Mouse (Mus musculus) limb, embryonic 15.5 days (tissue): Measurements from ENCODE around the gene Napb. TPM values are rescaled to one million over a fixed set of nuclear protein-coding genes. Genes with fewer than 3 reads are reported as not detected.

Experiments
- ATAC-seq: fragments of 200-750 bp; cut with Nextera tagmentation; 2 replicates; pipeline ENCODE4 v1.8.0; 2017; ENCODE audit warnings: low read depth, moderate TSS enrichment; ENCODE audit not compliant: insufficient number of reproducible peaks, low FRiP score, low TSS enrichment
- H3K27ac ChIP-seq: fragments of 300-500 bp; sonication (generic); 2 replicates; pipeline ENCODE4 v1.5.1; 2015; ENCODE audit warnings: moderate library complexity, mild to moderate bottlenecking, inconsistent platforms
- H3K27me3 ChIP-seq: fragments of 300-500 bp; sonication (generic); 2 replicates; pipeline ENCODE4 v1.6.1; 2015; ENCODE audit warnings: inconsistent platforms
- H3K36me3 ChIP-seq: fragments of 300-500 bp; sonication (generic); 2 replicates; pipeline ENCODE4 v1.6.1; 2015; ENCODE audit warnings: inconsistent platforms
- H3K4me1 ChIP-seq: fragments of 300-500 bp; sonication (generic); 2 replicates; pipeline ENCODE4 v1.6.1; 2015; ENCODE audit warnings: inconsistent platforms
- H3K4me2 ChIP-seq: fragments of 300-500 bp; sonication (generic); 2 replicates; pipeline ENCODE4 v1.6.1; 2015; ENCODE audit warnings: mild to moderate bottlenecking, inconsistent platforms
- H3K4me3 ChIP-seq: fragments of 300-500 bp; sonication (generic); 2 replicates; pipeline ENCODE4 v1.5.1; 2015; ENCODE audit warnings: mild to moderate bottlenecking, inconsistent platforms
- H3K9ac ChIP-seq: fragments of 300-500 bp; sonication (generic); 2 replicates; pipeline ENCODE4 v1.6.1; 2015; ENCODE audit warnings: inconsistent platforms
- H3K9me3 ChIP-seq: fragments of 300-500 bp; sonication (generic); 2 replicates; pipeline ENCODE4 v1.6.1; 2016; ENCODE audit warnings: inconsistent platforms
- WGBS: fragments of 180-500 bp; shearing (Covaris S2); methylation state at CpG from one replicate; pipeline ENCODE4 v1.1.7; 2015; 5-methylcytosine and 5-hydroxymethylcytosine counted together
- polyA plus RNA-seq: library from polyadenylated mRNA; unstranded; fragments of >200 nt; fragmentation: Nextera tagmentation; extraction: Ambion mirVana; gene quantifications from 2 replicates; pipeline ENCODE4 v1.2.1, GENCODE M21; 2015

Gene Napb
- polyA plus RNA-seq, 1 experiment from 2014 or later = 3.3 TPM

GRCm38 (mm10) chr2:148684972-148685371 is 47.3 kb downstream of the Napb start:
- Histone ChIP-seq H3K4me3 (no peak overlapping the region), H3K4me1 (peaks cover 11% of the 10 kb centered on the region), H3K9ac (no peak overlapping the region), H3K9me3 (no peaks in the 10 kb centered on the region), H3K27ac (no peak overlapping the region), H3K36me3 (peaks cover 50% of the 10 kb centered on the region), H3K27me3 (no peaks in the 10 kb centered on the region), H3K4me2 (no peak overlapping the region)
- ATAC-seq = no peak
- 92% methylated on average over 2 of the region's 2 CpGs for WGBS

GRCm38 (mm10) chr2:148683031-148683430 is 49.2 kb downstream of the Napb start:
- no peaks in the 10 kb centered on the region for H3K9me3 ChIP-seq
- H3K4me3 ChIP-seq = no peak overlapping the region
- H3K9ac ChIP-seq = no peak overlapping the region
- H3K4me1 ChIP-seq = peaks cover 25% of the 10 kb centered on the region
- H3K36me3 ChIP-seq = peaks cover 39% of the 10 kb centered on the region
- no peak overlapping the region for H3K27ac ChIP-seq
- 87% methylated on average over 1 of the region's 1 CpGs for whole genome bisulfite sequencing
- no peaks in the 10 kb centered on the region for H3K27me3 ChIP-seq
- ATAC-seq = no peak
- no peak overlapping the region for H3K4me2 ChIP-seq

- peak overlapping the region; percentile 76 for H3K4me3 ChIP-seq
- H3K4me1 ChIP-seq = peaks cover 35% of the 10 kb centered on the region
- ATAC-seq = peak; percentile 17
- 7% methylated on average over 17 of the region's 17 CpGs for WGBS
- peak overlapping the region; percentile 78 for H3K9ac ChIP-seq
- H3K27me3 ChIP-seq = no peaks in the 10 kb centered on the region
- peak overlapping the region; percentile 84 for H3K4me2 ChIP-seq
- H3K27ac ChIP-seq = peak overlapping the region; percentile 81
- H3K9me3 ChIP-seq = no peaks in the 10 kb centered on the region
- H3K36me3 ChIP-seq = peaks cover 35% of the 10 kb centered on the region
Measured at GRCm38 (mm10) chr2:148681461-148681891, 50.8 kb downstream of the Napb start.

- Histone ChIP-seq H3K27me3 (no peaks in the 10 kb centered on the region), H3K9me3 (no peaks in the 10 kb centered on the region), H3K36me3 (peaks cover 35% of the 10 kb centered on the region), H3K4me3 (peak within 1 kb of the TSS; percentile 76), H3K9ac (peak within 1 kb of the TSS; percentile 78), H3K4me1 (peaks cover 35% of the 10 kb centered on the region), H3K27ac (peak within 1 kb of the TSS; percentile 91), H3K4me2 (peak within 1 kb of the TSS; percentile 84)
- under 1% methylated on average over 39 of the region's 39 CpGs for WGBS
- ATAC-seq = peak; percentile 94
Measured at GRCm38 (mm10) chr2:148680775-148681291, 51.4 kb downstream of the Napb start, which contains the start of gene Gzf1. Gene Gzf1, plus strand, starts transcription at chr2:148681023.

GRCm38 (mm10) chr2:148679346-148679745 is 52.9 kb downstream of the Napb start:
- peak overlapping the region; percentile 36; the same call in 1 of the 2 replicates for H3K4me2 ChIP-seq
- no peaks in the 10 kb centered on the region for H3K27me3 ChIP-seq
- ATAC-seq = peak; percentile 45; the same call in 1 of the 2 replicates
- H3K9ac ChIP-seq = no peak overlapping the region
- H3K27ac ChIP-seq = peak overlapping the region; percentile 87
- peak overlapping the region; percentile 11; the same call in 1 of the 2 replicates for H3K4me3 ChIP-seq
- peaks cover 31% of the 10 kb centered on the region for H3K36me3 ChIP-seq
- no peaks in the 10 kb centered on the region for H3K9me3 ChIP-seq
- 5% methylated on average over 9 of the region's 9 CpGs for WGBS
- peaks cover 35% of the 10 kb centered on the region for H3K4me1 ChIP-seq

GRCm38 (mm10) chr2:148677801-148678200 is 54.5 kb downstream of the Napb start:
- no peaks in the 10 kb centered on the region for H3K9me3 ChIP-seq
- H3K27ac ChIP-seq = peak overlapping the region; percentile 75
- H3K27me3 ChIP-seq = no peaks in the 10 kb centered on the region
- no peak for ATAC-seq
- H3K4me2 ChIP-seq = peak overlapping the region; percentile 39
- H3K9ac ChIP-seq = no peak overlapping the region
- H3K4me3 ChIP-seq = peak overlapping the region; percentile 38
- H3K36me3 ChIP-seq = peaks cover 19% of the 10 kb centered on the region
- 11% methylated on average over 26 of the region's 26 CpGs for WGBS
- peaks cover 43% of the 10 kb centered on the region for H3K4me1 ChIP-seq

GRCm38 (mm10) chr2:148672199-148673096 is 59.8 kb downstream of the Napb start, which contains the start of gene Nxt1:
Gene Nxt1, plus strand, starts transcription at chr2:148672601.
- no peaks in the 10 kb centered on the region for H3K27me3 ChIP-seq
- WGBS = under 1% methylated on average over 58 of the region's 58 CpGs

GRCm38 (mm10) chr2:148663458-148663857 is 68.8 kb downstream of the Napb start:
- H3K27me3 ChIP-seq = no peaks in the 10 kb centered on the region
- no peaks in the 10 kb centered on the region for H3K4me1 ChIP-seq
- H3K9me3 ChIP-seq = no peaks in the 10 kb centered on the region
- H3K27ac ChIP-seq = no peak overlapping the region
- H3K9ac ChIP-seq = no peak overlapping the region
- H3K36me3 ChIP-seq = no peaks in the 10 kb centered on the region
- no peak overlapping the region for H3K4me2 ChIP-seq
- 98% methylated on average over 1 of the region's 1 CpGs for WGBS
- no peak overlapping the region for H3K4me3 ChIP-seq
- no peak for ATAC-seq

More at GRCm38 (mm10) chr2:148672199-148673096, 59.8 kb downstream of the Napb start, which contains the start of gene Nxt1:
- Histone ChIP-seq H3K4me1 (peaks cover 15% of the 10 kb centered on the region), H3K27ac (peak within 1 kb of the TSS; percentile 58), H3K36me3 (peaks cover 19% of the 10 kb centered on the region), H3K9ac (peak within 1 kb of the TSS; percentile 73), H3K9me3 (no peaks in the 10 kb centered on the region), H3K4me2 (peak within 1 kb of the TSS; percentile 72), H3K4me3 (peak within 1 kb of the TSS; percentile 68)
- ATAC-seq = peak; percentile 100

- Histone ChIP-seq H3K4me3 (no peak overlapping the region), H3K27me3 (no peaks in the 10 kb centered on the region), H3K9ac (no peak overlapping the region), H3K36me3 (no peaks in the 10 kb centered on the region), H3K9me3 (no peaks in the 10 kb centered on the region), H3K4me1 (no peaks in the 10 kb centered on the region), H3K27ac (no peak overlapping the region), H3K4me2 (no peak overlapping the region)
- 5% methylated on average over 3 of the region's 3 CpGs for WGBS
- no peak for ATAC-seq
Measured at GRCm38 (mm10) chr2:148654961-148655360, 77.3 kb downstream of the Napb start.

GRCm38 (mm10) chr2:148650587-148651357 is 81.5 kb downstream of the Napb start:
- Histone ChIP-seq H3K4me1 (no peaks in the 10 kb centered on the region), H3K9me3 (no peaks in the 10 kb centered on the region), H3K27me3 (no peaks in the 10 kb centered on the region), H3K27ac (no peak overlapping the region), H3K36me3 (no peaks in the 10 kb centered on the region), H3K9ac (no peak overlapping the region), H3K4me2 (no peak overlapping the region), H3K4me3 (no peak overlapping the region)
- ATAC-seq = no peak
- 55% methylated on average over 3 of the region's 3 CpGs for WGBS

GRCm38 (mm10) chr2:148644421-148645000 is 87.8 kb downstream of the Napb start:
- H3K9me3 ChIP-seq = no peaks in the 10 kb centered on the region; the same call in 1 of the 2 replicates
- no peak overlapping the region for H3K4me2 ChIP-seq
- no peak for ATAC-seq
- no peak overlapping the region for H3K9ac ChIP-seq
- H3K27me3 ChIP-seq = no peaks in the 10 kb centered on the region
- H3K36me3 ChIP-seq = no peaks in the 10 kb centered on the region
- no peak overlapping the region for H3K4me3 ChIP-seq
- no peak overlapping the region for H3K27ac ChIP-seq
- WGBS = 78% methylated on average over 6 of the region's 6 CpGs
- no peaks in the 10 kb centered on the region for H3K4me1 ChIP-seq
